Comparison of ENCODE assay signal across 9 mouse cellular contexts in the genomic region with DNA sequence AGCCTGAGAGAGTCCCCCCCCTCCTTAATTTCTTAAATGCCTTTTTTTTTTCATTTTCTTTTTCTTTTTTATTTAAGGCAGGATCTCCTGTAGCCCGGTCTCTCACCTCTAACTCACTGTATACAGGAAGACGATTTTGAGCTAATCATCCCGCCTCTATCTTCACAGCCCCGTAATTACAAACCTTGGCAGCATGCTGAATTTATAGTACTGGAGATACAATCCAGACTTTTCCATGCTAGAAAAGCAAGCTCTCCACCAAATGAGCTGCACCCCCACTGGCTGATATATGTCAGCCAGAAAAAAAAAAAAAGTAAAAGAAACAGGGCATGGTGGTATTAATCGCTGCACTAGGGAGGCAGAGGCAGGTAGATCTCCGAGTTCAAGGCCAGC. TPM values are rescaled to one million over a fixed set of nuclear protein-coding genes. Genes with fewer than 3 reads are reported as not detected.
DNase-seq lines count a peak whose midpoint lies in the region; ATAC-seq lines count a peak whose summit lies in the region.
"Had no signal": no experiment of that assay in that cellular context is flagged by ENCODE, and none has a peak within 500 bp of the region (broad histone marks: within the 10 kb centered on the region; RNA-seq: fewer than 3 reads in every experiment).

No protein-coding gene starts in this region.

- H3K4me1 ChIP-seq in kidney, embryonic 16.5 days (ENCODE audit: insufficient read depth, low read length): peaks cover 37% of the 10 kb centered on the region
- H3K4me1 ChIP-seq in embryonic facial prominence, embryonic 10.5 days: peaks cover 30% of the 10 kb centered on the region
- H3K4me1 ChIP-seq in hindbrain, embryonic 15.5 days (replicated peaks): peaks cover 23% of the 10 kb centered on the region
- peaks cover 29% of the 10 kb centered on the region for H3K4me1 ChIP-seq in midbrain, embryonic 15.5 days

- no peak overlapping the region for H3K9ac ChIP-seq in kidney, embryonic 16.5 days (replicated peaks; ENCODE audit: low read length)
- no peak overlapping the region for H3K9ac ChIP-seq in hindbrain, embryonic 15.5 days
- H3K9ac ChIP-seq in midbrain, embryonic 15.5 days: no peak overlapping the region

- peak overlapping the region; percentile 99 for H3K4me2 ChIP-seq in kidney, embryonic 16.5 days (replicated peaks; ENCODE audit: low read depth, low read length)
- H3K4me2 ChIP-seq in hindbrain, embryonic 15.5 days: peak overlapping the region; percentile 91
- peak overlapping the region; percentile 94 for H3K4me2 ChIP-seq in midbrain, embryonic 15.5 days

- ATAC-seq in kidney, embryonic 16.5 days (ENCODE audit: low FRiP score, low TSS enrichment): no peak
- no peak for ATAC-seq in hindbrain, embryonic 15.5 days (ENCODE audit: low FRiP score, low read depth)
- no peak for ATAC-seq in midbrain, embryonic 15.5 days (replicated peaks)

- no peak overlapping the region for H3K27ac ChIP-seq in kidney, embryonic 16.5 days (ENCODE audit: low read length)
- H3K27ac ChIP-seq in embryonic facial prominence, embryonic 10.5 days (replicated peaks): no peak overlapping the region
- 0 out of 2 replicates have a peak overlapping the region, but pooled peaks have one; percentile 94 for H3K27ac ChIP-seq in hindbrain, embryonic 15.5 days (replicated peaks)
- no peak overlapping the region for H3K27ac ChIP-seq in midbrain, embryonic 15.5 days
- H3K27ac ChIP-seq: liver, embryonic 14.5 days had no signal

- 58% methylated on average over 6 of the region's 6 CpGs for WGBS in kidney, embryonic 16.5 days
- 78% methylated on average over 6 of the region's 6 CpGs for WGBS in embryonic facial prominence, embryonic 10.5 days
- 74% methylated on average over 6 of the region's 6 CpGs for WGBS in hindbrain, embryonic 15.5 days
- 77% methylated on average over 6 of the region's 6 CpGs for WGBS in midbrain, embryonic 15.5 days

- peak overlapping the region; percentile 88; the same call in 1 of the 2 replicates for H3K4me3 ChIP-seq in kidney, embryonic 16.5 days (ENCODE audit: low read length)
- peak overlapping the region; percentile 89; the same call in 1 of the 2 replicates for H3K4me3 ChIP-seq in embryonic facial prominence, embryonic 10.5 days
- H3K4me3 ChIP-seq in hindbrain, embryonic 15.5 days: peak overlapping the region; percentile 93
- peak overlapping the region; percentile 96 for H3K4me3 ChIP-seq in midbrain, embryonic 15.5 days

- no peaks in the 10 kb centered on the region for H3K36me3 ChIP-seq in kidney, embryonic 16.5 days (ENCODE audit: insufficient read depth, low read length)
- H3K36me3 ChIP-seq in embryonic facial prominence, embryonic 10.5 days (replicated peaks): peaks cover 7% of the 10 kb centered on the region
- no peaks in the 10 kb centered on the region for H3K36me3 ChIP-seq in hindbrain, embryonic 15.5 days
- no peaks in the 10 kb centered on the region for H3K36me3 ChIP-seq in midbrain, embryonic 15.5 days (replicated peaks)

- DNase-seq in kidney, postnatal 4 days: no peak
- no peak for DNase-seq in embryonic facial prominence, embryonic 10.5 days (ENCODE audit: low spot score)
- no peak for DNase-seq in adrenal gland, postnatal 10 days
- DNase-seq in layer of hippocampus, adult 9-11 months: no peak
- DNase-seq in layer of hippocampus, adult 11-12 months (ENCODE audit: low spot score): no peak

- no peaks in the 10 kb centered on the region for H3K27me3 ChIP-seq in kidney, embryonic 16.5 days (ENCODE audit: insufficient read depth, low read length)
- peaks cover 17% of the 10 kb centered on the region for H3K27me3 ChIP-seq in embryonic facial prominence, embryonic 10.5 days (replicated peaks; ENCODE audit: low read depth, poor library complexity, severe bottlenecking)
- no peaks in the 10 kb centered on the region for H3K27me3 ChIP-seq in hindbrain, embryonic 15.5 days
- H3K27me3 ChIP-seq in midbrain, embryonic 15.5 days (replicated peaks): no peaks in the 10 kb centered on the region

- no peaks in the 10 kb centered on the region for H3K9me3 ChIP-seq in kidney, embryonic 16.5 days (ENCODE audit: low read length)
- H3K9me3 ChIP-seq in embryonic facial prominence, embryonic 10.5 days: no peaks in the 10 kb centered on the region
- H3K9me3 ChIP-seq in hindbrain, embryonic 15.5 days: no peaks in the 10 kb centered on the region
- H3K9me3 ChIP-seq in midbrain, embryonic 15.5 days: no peaks in the 10 kb centered on the region

RNA-seq across cellular contexts. Expression of a gene that starts 1.3 kb away (rescaled TPM):
- 2.5 and 3.1 TPM in 2 replicates for polyA plus RNA-seq in kidney, embryonic 16.5 days (2015; fragmentation: Nextera tagmentation; extraction: Ambion mirVana)
- polyA plus RNA-seq in embryonic facial prominence, embryonic 10.5 days (2016; fragmentation: Nextera tagmentation; extraction: Ambion mirVana): 4.2 and 5.1 TPM in 2 replicates
- polyA plus RNA-seq in hindbrain, embryonic 15.5 days (2015; fragmentation: Nextera tagmentation; extraction: Ambion mirVana): 2.6 and 2.9 TPM in 2 replicates
- 3.4 and 3.7 TPM in 2 replicates for polyA plus RNA-seq in midbrain, embryonic 15.5 days (2015; fragmentation: Nextera tagmentation; extraction: Ambion mirVana)
- 10 to 100 TPM; 30.9 to 32.6 TPM for total RNA-seq in adrenal gland, postnatal 10 days (2021)
